Mouse (Mus musculus): ENCODE measurements at regions not wholly inside any gene's neighbourhood (a gene's known extent, or its start where the extent isn't known, plus 50 kb on each side); places are given as distances from the start of the nearest gene placed in this dataset.

GRCm38 (mm10) chr6:84514623-84515022 is 79.1 kb downstream of the Cyp26b1 start:
- no peak overlapping the region for H3K4me3 ChIP-seq (ENCODE audit: low read depth, low read length)
- no peaks in the 10 kb centered on the region for H3K36me3 ChIP-seq (ENCODE audit: control insufficient read depth, insufficient read depth)
- H3K9ac ChIP-seq (ENCODE audit: low read depth, low read length) = no peak overlapping the region
- no peak overlapping the region for H3K27ac ChIP-seq (ENCODE audit: low read length)
- H3K9me3 ChIP-seq (replicated peaks; ENCODE audit: control insufficient read depth, low read length) = no peaks in the 10 kb centered on the region
- ATAC-seq (ENCODE audit: low read depth) = no peak
- H3K4me2 ChIP-seq (ENCODE audit: low read depth, low read length) = no peak overlapping the region
- H3K4me1 ChIP-seq (ENCODE audit: control insufficient read depth, low read depth, low read length) = no peaks in the 10 kb centered on the region
- WGBS (ENCODE audit: insufficient replicate concordance) = 59% methylated on average over 3 of the region's 3 CpGs
- H3K27me3 ChIP-seq (ENCODE audit: control insufficient read depth, insufficient read depth, low read depth, low read length) = no peaks in the 10 kb centered on the region

GRCm38 (mm10) chr6:84508598-84508997 is 85.1 kb downstream of the Cyp26b1 start:
- Histone ChIP-seq H3K27me3 (ENCODE audit: control insufficient read depth, insufficient read depth, low read depth, low read length) (no peaks in the 10 kb centered on the region), H3K9me3 (replicated peaks; ENCODE audit: control insufficient read depth, low read length) (no peaks in the 10 kb centered on the region), H3K27ac (ENCODE audit: low read length) (no peak overlapping the region), H3K9ac (ENCODE audit: low read depth, low read length) (no peak overlapping the region), H3K36me3 (ENCODE audit: control insufficient read depth, insufficient read depth) (no peaks in the 10 kb centered on the region), H3K4me1 (ENCODE audit: control insufficient read depth, low read depth, low read length) (no peaks in the 10 kb centered on the region), H3K4me2 (ENCODE audit: low read depth, low read length) (no peak overlapping the region), H3K4me3 (ENCODE audit: low read depth, low read length) (no peak overlapping the region)
- no peak for ATAC-seq (ENCODE audit: low read depth)
- WGBS (ENCODE audit: insufficient replicate concordance) = 68% methylated on average over 3 of the region's 3 CpGs

- WGBS (ENCODE audit: insufficient replicate concordance) = 9% methylated on average over 1 of the region's 1 CpGs
These were observed 87.0 kb downstream of the Cyp26b1 start for GRCm38 (mm10) chr6:84506675-84507074.

GRCm38 (mm10) chr6:84500255-84500886 is 93.3 kb downstream of the Cyp26b1 start:
- peaks cover 5% of the 10 kb centered on the region for H3K4me1 ChIP-seq (ENCODE audit: control insufficient read depth, low read depth, low read length)
- H3K27ac ChIP-seq (ENCODE audit: low read length) = no peak overlapping the region
- H3K36me3 ChIP-seq (ENCODE audit: control insufficient read depth, insufficient read depth) = no peaks in the 10 kb centered on the region
- H3K9me3 ChIP-seq (replicated peaks; ENCODE audit: control insufficient read depth, low read length) = no peaks in the 10 kb centered on the region
- H3K9ac ChIP-seq (ENCODE audit: low read depth, low read length) = no peak overlapping the region
- H3K4me3 ChIP-seq (ENCODE audit: low read depth, low read length) = no peak overlapping the region
- whole genome bisulfite sequencing (ENCODE audit: insufficient replicate concordance) = 23% methylated on average over 13 of the region's 13 CpGs
- no peak overlapping the region for H3K4me2 ChIP-seq (ENCODE audit: low read depth, low read length)
- no peaks in the 10 kb centered on the region for H3K27me3 ChIP-seq (ENCODE audit: control insufficient read depth, insufficient read depth, low read depth, low read length)
- 0 out of 2 replicates have a peak, but pooled peaks have one; percentile 13 for ATAC-seq (ENCODE audit: low read depth)

More at GRCm38 (mm10) chr6:84506675-84507074, 87.0 kb downstream of the Cyp26b1 start:
- Histone ChIP-seq H3K9ac (ENCODE audit: low read depth, low read length) (no peak overlapping the region), H3K36me3 (ENCODE audit: control insufficient read depth, insufficient read depth) (no peaks in the 10 kb centered on the region), H3K4me3 (ENCODE audit: low read depth, low read length) (no peak overlapping the region), H3K9me3 (replicated peaks; ENCODE audit: control insufficient read depth, low read length) (no peaks in the 10 kb centered on the region), H3K27ac (ENCODE audit: low read length) (no peak overlapping the region), H3K4me1 (ENCODE audit: control insufficient read depth, low read depth, low read length) (no peaks in the 10 kb centered on the region), H3K4me2 (ENCODE audit: low read depth, low read length) (no peak overlapping the region), H3K27me3 (ENCODE audit: control insufficient read depth, insufficient read depth, low read depth, low read length) (no peaks in the 10 kb centered on the region)
- ATAC-seq (ENCODE audit: low read depth) = no peak

GRCm38 (mm10) chr6:84498076-84498475 is 95.6 kb downstream of the Cyp26b1 start:
- H3K4me3 ChIP-seq (ENCODE audit: low read depth, low read length) = no peak overlapping the region
- no peaks in the 10 kb centered on the region for H3K36me3 ChIP-seq (ENCODE audit: control insufficient read depth, insufficient read depth)
- H3K4me1 ChIP-seq (ENCODE audit: control insufficient read depth, low read depth, low read length) = peaks cover 5% of the 10 kb centered on the region
- H3K27me3 ChIP-seq (ENCODE audit: control insufficient read depth, insufficient read depth, low read depth, low read length) = no peaks in the 10 kb centered on the region
- 24% methylated on average over 9 of the region's 9 CpGs for WGBS (ENCODE audit: insufficient replicate concordance)
- H3K4me2 ChIP-seq (ENCODE audit: low read depth, low read length) = no peak overlapping the region
- no peaks in the 10 kb centered on the region for H3K9me3 ChIP-seq (replicated peaks; ENCODE audit: control insufficient read depth, low read length)
- no peak overlapping the region for H3K27ac ChIP-seq (ENCODE audit: low read length)
- no peak overlapping the region for H3K9ac ChIP-seq (ENCODE audit: low read depth, low read length)
- 0 out of 2 replicates have a peak, but pooled peaks have one; percentile 11 for ATAC-seq (ENCODE audit: low read depth)

- no peak overlapping the region for H3K4me3 ChIP-seq (ENCODE audit: low read depth, low read length)
- no peaks in the 10 kb centered on the region for H3K27me3 ChIP-seq (ENCODE audit: control insufficient read depth, insufficient read depth, low read depth, low read length)
- no peaks in the 10 kb centered on the region for H3K36me3 ChIP-seq (ENCODE audit: control insufficient read depth, insufficient read depth)
- no peaks in the 10 kb centered on the region for H3K4me1 ChIP-seq (ENCODE audit: control insufficient read depth, low read depth, low read length)
- 28% methylated on average over 6 of the region's 6 CpGs for WGBS (ENCODE audit: insufficient replicate concordance)
- H3K4me2 ChIP-seq (ENCODE audit: low read depth, low read length) = no peak overlapping the region
- H3K27ac ChIP-seq (ENCODE audit: low read length) = no peak overlapping the region
- no peaks in the 10 kb centered on the region for H3K9me3 ChIP-seq (replicated peaks; ENCODE audit: control insufficient read depth, low read length)
- ATAC-seq (ENCODE audit: low read depth) = no peak
- no peak overlapping the region for H3K9ac ChIP-seq (ENCODE audit: low read depth, low read length)
These were observed 100.0 kb downstream of the Cyp26b1 start for GRCm38 (mm10) chr6:84493676-84494075.

GRCm38 (mm10) chr6:84493169-84493568 is 100.5 kb downstream of the Cyp26b1 start:
- no peak overlapping the region for H3K4me2 ChIP-seq (ENCODE audit: low read depth, low read length)
- no peaks in the 10 kb centered on the region for H3K9me3 ChIP-seq (replicated peaks; ENCODE audit: control insufficient read depth, low read length)
- no peak overlapping the region for H3K27ac ChIP-seq (ENCODE audit: low read length)
- no peak for ATAC-seq (ENCODE audit: low read depth)
- no peaks in the 10 kb centered on the region for H3K4me1 ChIP-seq (ENCODE audit: control insufficient read depth, low read depth, low read length)
- WGBS (ENCODE audit: insufficient replicate concordance) = 74% methylated on average over 8 of the region's 8 CpGs
- no peaks in the 10 kb centered on the region for H3K27me3 ChIP-seq (ENCODE audit: control insufficient read depth, insufficient read depth, low read depth, low read length)
- H3K4me3 ChIP-seq (ENCODE audit: low read depth, low read length) = no peak overlapping the region
- no peaks in the 10 kb centered on the region for H3K36me3 ChIP-seq (ENCODE audit: control insufficient read depth, insufficient read depth)
- no peak overlapping the region for H3K9ac ChIP-seq (ENCODE audit: low read depth, low read length)

- H3K4me3 ChIP-seq (ENCODE audit: low read depth, low read length) = no peak overlapping the region
- no peak for ATAC-seq (ENCODE audit: low read depth)
- 69% methylated on average over 2 of the region's 2 CpGs for WGBS (ENCODE audit: insufficient replicate concordance)
- H3K4me1 ChIP-seq (ENCODE audit: control insufficient read depth, low read depth, low read length) = no peaks in the 10 kb centered on the region
- no peak overlapping the region for H3K9ac ChIP-seq (ENCODE audit: low read depth, low read length)
- no peaks in the 10 kb centered on the region for H3K9me3 ChIP-seq (replicated peaks; ENCODE audit: control insufficient read depth, low read length)
- no peak overlapping the region for H3K27ac ChIP-seq (ENCODE audit: low read length)
- H3K4me2 ChIP-seq (ENCODE audit: low read depth, low read length) = no peak overlapping the region
- H3K36me3 ChIP-seq (ENCODE audit: control insufficient read depth, insufficient read depth) = no peaks in the 10 kb centered on the region
- no peaks in the 10 kb centered on the region for H3K27me3 ChIP-seq (ENCODE audit: control insufficient read depth, insufficient read depth, low read depth, low read length)
These were observed 101.1 kb downstream of the Cyp26b1 start for GRCm38 (mm10) chr6:84492594-84492993.

GRCm38 (mm10) chr6:84491106-84491505 is 102.6 kb downstream of the Cyp26b1 start:
- no peaks in the 10 kb centered on the region for H3K27me3 ChIP-seq (ENCODE audit: control insufficient read depth, insufficient read depth, low read depth, low read length)
- H3K4me2 ChIP-seq (ENCODE audit: low read depth, low read length) = no peak overlapping the region
- H3K9ac ChIP-seq (ENCODE audit: low read depth, low read length) = no peak overlapping the region
- no peak for ATAC-seq (ENCODE audit: low read depth)
- H3K27ac ChIP-seq (ENCODE audit: low read length) = no peak overlapping the region
- H3K9me3 ChIP-seq (replicated peaks; ENCODE audit: control insufficient read depth, low read length) = no peaks in the 10 kb centered on the region
- WGBS (ENCODE audit: insufficient replicate concordance) = 52% methylated on average over 5 of the region's 5 CpGs
- no peaks in the 10 kb centered on the region for H3K36me3 ChIP-seq (ENCODE audit: control insufficient read depth, insufficient read depth)
- no peak overlapping the region for H3K4me3 ChIP-seq (ENCODE audit: low read depth, low read length)
- no peaks in the 10 kb centered on the region for H3K4me1 ChIP-seq (ENCODE audit: control insufficient read depth, low read depth, low read length)
